Comparison of ENCODE assay signal across 9 mouse cellular contexts in genomic region chr11:44977921-44978397, GRCm38 (mm10).
DNase-seq lines count a peak whose midpoint lies in the region; ATAC-seq and TF ChIP-seq lines count a peak whose summit lies in the region.
"Had no signal": no experiment of that assay in that cellular context is flagged by ENCODE, and none has a peak within 500 bp of the region (broad histone marks: within the 10 kb centered on the region; RNA-seq: fewer than 3 reads in every experiment).

No protein-coding gene starts in this region.

- H3K36me3 ChIP-seq in forebrain, embryonic 12.5 days (replicated peaks), result no peaks in the 10 kb centered on the region
- H3K36me3 ChIP-seq in forebrain, embryonic 11.5 days (ENCODE audit: control insufficient read depth, insufficient read depth, low read length), result no peaks in the 10 kb centered on the region
- H3K36me3 ChIP-seq in embryonic facial prominence, embryonic 15.5 days, result no peaks in the 10 kb centered on the region
- no peaks in the 10 kb centered on the region for H3K36me3 ChIP-seq in neural tube, embryonic 14.5 days (ENCODE audit: control insufficient read depth, insufficient read depth, low read length)
- H3K36me3 ChIP-seq in intestine, postnatal 0 days (ENCODE audit: control insufficient read depth, insufficient read depth), result no peaks in the 10 kb centered on the region
- no peaks in the 10 kb centered on the region for H3K36me3 ChIP-seq in heart, embryonic 12.5 days

- H3K4me2 ChIP-seq in forebrain, embryonic 12.5 days, result no peak overlapping the region
- H3K4me2 ChIP-seq in forebrain, embryonic 11.5 days (ENCODE audit: low read depth, low read length, severe bottlenecking), result no peak overlapping the region
- H3K4me2 ChIP-seq in embryonic facial prominence, embryonic 15.5 days (replicated peaks), result no peak overlapping the region
- no peak overlapping the region for H3K4me2 ChIP-seq in neural tube, embryonic 14.5 days (ENCODE audit: low read depth, low read length)
- no peak overlapping the region for H3K4me2 ChIP-seq in intestine, postnatal 0 days (replicated peaks; ENCODE audit: low read depth)
- no peak overlapping the region for H3K4me2 ChIP-seq in heart, embryonic 12.5 days

- no peak for DNase-seq in forebrain, embryonic 11.5 days (ENCODE audit: low spot score)
- DNase-seq in layer of hippocampus, adult 9-10 months (ENCODE audit: low spot score), result peak; percentile 58
- no peak for DNase-seq in thymus, postnatal 0 days (ENCODE audit: low spot score)

- H3K27ac ChIP-seq in forebrain, embryonic 12.5 days, result no peak overlapping the region
- H3K27ac ChIP-seq in forebrain, embryonic 11.5 days (ENCODE audit: low read depth, low read length), result no peak overlapping the region
- no peak overlapping the region for H3K27ac ChIP-seq in embryonic facial prominence, embryonic 15.5 days (replicated peaks)
- peak overlapping the region; percentile 72 for H3K27ac ChIP-seq in neural tube, embryonic 14.5 days (ENCODE audit: low read depth, low read length)
- no peak overlapping the region for H3K27ac ChIP-seq in intestine, postnatal 0 days (ENCODE audit: low read depth, low read length)
- H3K27ac ChIP-seq in heart, embryonic 12.5 days (ENCODE audit: poor library complexity, severe bottlenecking), result no peak overlapping the region

- H3K27me3 ChIP-seq in forebrain, embryonic 12.5 days, result 0 out of 2 replicates have a peak, but pooled peaks cover 7% of the 10 kb centered on the region
- H3K27me3 ChIP-seq in forebrain, embryonic 11.5 days (ENCODE audit: control insufficient read depth, insufficient read depth, low read length), result no peaks in the 10 kb centered on the region
- H3K27me3 ChIP-seq in embryonic facial prominence, embryonic 15.5 days, result no peaks in the 10 kb centered on the region
- H3K27me3 ChIP-seq in neural tube, embryonic 14.5 days (ENCODE audit: control insufficient read depth, insufficient read depth, low read length), result no peaks in the 10 kb centered on the region
- no peaks in the 10 kb centered on the region for H3K27me3 ChIP-seq in intestine, postnatal 0 days (replicated peaks; ENCODE audit: control insufficient read depth, insufficient read depth, low read length)
- no peaks in the 10 kb centered on the region for H3K27me3 ChIP-seq in heart, embryonic 12.5 days (replicated peaks)
- H3K27me3 ChIP-seq: Patski had no signal

- ATAC-seq in forebrain, embryonic 12.5 days (ENCODE audit: low FRiP score), result peak; percentile 65; the same call in 1 of the 2 replicates
- ATAC-seq in forebrain, embryonic 11.5 days (replicated peaks; ENCODE audit: low FRiP score), result no peak
- 0 out of 2 replicates have a peak, but pooled peaks have one; percentile 21 for ATAC-seq in embryonic facial prominence, embryonic 15.5 days (ENCODE audit: insufficient number of reproducible peaks, low FRiP score, low TSS enrichment, low read depth)
- peak; percentile 62 for ATAC-seq in neural tube, embryonic 14.5 days (ENCODE audit: low read depth)
- ATAC-seq in intestine, postnatal 0 days, result no peak
- no peak for ATAC-seq in heart, embryonic 12.5 days (ENCODE audit: insufficient number of reproducible peaks, low FRiP score)
- ATAC-seq: Patski had no signal

- no peak overlapping the region for H3K9ac ChIP-seq in forebrain, embryonic 12.5 days
- H3K9ac ChIP-seq in forebrain, embryonic 11.5 days (ENCODE audit: low read length), result no peak overlapping the region
- H3K9ac ChIP-seq in embryonic facial prominence, embryonic 15.5 days, result no peak overlapping the region
- H3K9ac ChIP-seq in neural tube, embryonic 14.5 days (replicated peaks; ENCODE audit: low read depth, low read length), result no peak overlapping the region
- H3K9ac ChIP-seq in intestine, postnatal 0 days (ENCODE audit: low read depth, low read length), result no peak overlapping the region
- no peak overlapping the region for H3K9ac ChIP-seq in heart, embryonic 12.5 days

- H3K4me1 ChIP-seq in forebrain, embryonic 12.5 days, result peaks cover 28% of the 10 kb centered on the region
- H3K4me1 ChIP-seq in forebrain, embryonic 11.5 days (replicated peaks; ENCODE audit: control insufficient read depth, insufficient read depth, low read length), result no peaks in the 10 kb centered on the region
- H3K4me1 ChIP-seq in embryonic facial prominence, embryonic 15.5 days, result peaks cover 42% of the 10 kb centered on the region
- peaks cover 40% of the 10 kb centered on the region for H3K4me1 ChIP-seq in neural tube, embryonic 14.5 days (ENCODE audit: control insufficient read depth, insufficient read depth, low read length)
- no peaks in the 10 kb centered on the region for H3K4me1 ChIP-seq in intestine, postnatal 0 days (replicated peaks; ENCODE audit: control insufficient read depth, insufficient read depth, low read length)
- peaks cover 15% of the 10 kb centered on the region; the same call in 1 of the 2 replicates for H3K4me1 ChIP-seq in heart, embryonic 12.5 days (replicated peaks)

- no peaks in the 10 kb centered on the region for H3K9me3 ChIP-seq in forebrain, embryonic 12.5 days
- H3K9me3 ChIP-seq in forebrain, embryonic 11.5 days (ENCODE audit: control insufficient read depth, low read length), result no peaks in the 10 kb centered on the region
- H3K9me3 ChIP-seq in embryonic facial prominence, embryonic 15.5 days (replicated peaks), result no peaks in the 10 kb centered on the region
- no peaks in the 10 kb centered on the region for H3K9me3 ChIP-seq in neural tube, embryonic 14.5 days (ENCODE audit: control insufficient read depth, low read length)
- H3K9me3 ChIP-seq in intestine, postnatal 0 days (ENCODE audit: control insufficient read depth), result no peaks in the 10 kb centered on the region
- no peaks in the 10 kb centered on the region for H3K9me3 ChIP-seq in heart, embryonic 12.5 days (replicated peaks)

- TF ChIP-seq CTCF in intestine, postnatal 0 days (IDR thresholded peaks at IDR 0.05; ENCODE audit: low read depth), result no peak

- no peak overlapping the region for H3K4me3 ChIP-seq in forebrain, embryonic 12.5 days (replicated peaks)
- no peak overlapping the region for H3K4me3 ChIP-seq in forebrain, embryonic 11.5 days (ENCODE audit: low read depth, low read length)
- H3K4me3 ChIP-seq in embryonic facial prominence, embryonic 15.5 days (replicated peaks), result no peak overlapping the region
- no peak overlapping the region for H3K4me3 ChIP-seq in neural tube, embryonic 14.5 days (ENCODE audit: low read depth, low read length)
- H3K4me3 ChIP-seq in intestine, postnatal 0 days (ENCODE audit: low read depth, low read length), result no peak overlapping the region
- H3K4me3 ChIP-seq in heart, embryonic 12.5 days, result no peak overlapping the region

- WGBS in forebrain, embryonic 12.5 days, result 78% methylated on average over 4 of the region's 4 CpGs
- 85% methylated on average over 4 of the region's 4 CpGs for WGBS in forebrain, embryonic 11.5 days
- 65% methylated on average over 4 of the region's 4 CpGs for WGBS in embryonic facial prominence, embryonic 15.5 days
- WGBS in neural tube, embryonic 14.5 days, result 38% methylated on average over 4 of the region's 4 CpGs
- WGBS in intestine, postnatal 0 days, result 68% methylated on average over 4 of the region's 4 CpGs
- WGBS in heart, embryonic 12.5 days, result 88% methylated on average over 4 of the region's 4 CpGs

Comparison
In these comparisons a context has a peak if more than half of its experiments do, and no peak if none do; other contexts are left out.
1. ATAC-seq: peak in forebrain, embryonic 12.5 days (single experiment), embryonic facial prominence, embryonic 15.5 days (single experiment) and neural tube, embryonic 14.5 days (single experiment); none in forebrain, embryonic 11.5 days (single experiment), intestine, postnatal 0 days (single experiment) and heart, embryonic 12.5 days (single experiment).